Mouse (Mus musculus) midbrain, postnatal 0 days (tissue): ENCODE data around the gene Gatad2b. TPM values are rescaled to one million over a fixed set of nuclear protein-coding genes. Genes with fewer than 3 reads are reported as not detected.
"Not testable (repeated sequence)": the region's sequence is repeated elsewhere in the genome, so short reads cannot be mapped to it uniquely, and the experiment has no call there.

Experiments
- ATAC-seq: fragments of 200-750 bp; cut with Nextera tagmentation; 2 replicates; pipeline ENCODE4 v1.8.0; 2017; ENCODE audit warnings: moderate number of reproducible peaks, mild to moderate bottlenecking, moderate TSS enrichment, moderate library complexity; ENCODE audit not compliant: low FRiP score
- DNase-seq: peaks from one replicate; pipeline ENCODE4 v3.0.0-alpha.2; 2015; ENCODE audit warnings: low spot score
- H3K27ac ChIP-seq: fragments of 300-500 bp; sonication (generic); 2 replicates; pipeline ENCODE4 v1.5.1; 2014; ENCODE audit warnings: low read depth, mild to moderate bottlenecking, low read length, mixed read lengths
- H3K27me3 ChIP-seq: fragments of 300-500 bp; sonication (generic); 2 replicates; pipeline ENCODE4 v1.6.1; 2014; ENCODE audit warnings: low read length, control low read depth, mixed read lengths; ENCODE audit not compliant: insufficient read depth
- H3K36me3 ChIP-seq: fragments of 300-500 bp; sonication (generic); 2 replicates; pipeline ENCODE4 v1.6.1; 2014; ENCODE audit warnings: low read length, control low read depth, mixed read lengths; ENCODE audit not compliant: insufficient read depth
- H3K4me1 ChIP-seq: fragments of 300-500 bp; sonication (generic); 2 replicates; pipeline ENCODE4 v1.6.1; 2014; ENCODE audit warnings: mild to moderate bottlenecking, control low read depth, antibody characterized with exemption, low read length, mixed read lengths; ENCODE audit not compliant: insufficient read depth
- H3K4me2 ChIP-seq: fragments of 300-500 bp; sonication (generic); 2 replicates; pipeline ENCODE4 v1.6.1; 2014; ENCODE audit warnings: low read depth, mild to moderate bottlenecking, low read length, mixed read lengths; ENCODE audit not compliant: poor library complexity, severe bottlenecking
- H3K4me3 ChIP-seq: fragments of 300-500 bp; sonication (generic); 2 replicates; pipeline ENCODE4 v1.5.1; 2014; ENCODE audit warnings: low read depth, mild to moderate bottlenecking, low read length, moderate library complexity
- H3K9ac ChIP-seq: fragments of 300-500 bp; sonication (generic); replicated peaks from 2 replicates; pipeline ENCODE4 v1.6.1; 2014; ENCODE audit warnings: mild to moderate bottlenecking, low read length, moderate library complexity, mixed read lengths; ENCODE audit not compliant: poor library complexity, severe bottlenecking
- H3K9me3 ChIP-seq: fragments of 300-500 bp; sonication (generic); 2 replicates; pipeline ENCODE4 v1.6.1; 2016; ENCODE audit warnings: low read length, control low read depth
- CTCF ChIP-seq: IDR thresholded peaks from 2 replicates; pipeline ENCODE4 v1.5.1; 2016; ENCODE audit warnings: antibody characterized with exemption, mild to moderate bottlenecking
- WGBS: fragments of 180-500 bp; shearing (Covaris S2); extraction: QIAGEN DNeasy Blood & Tissue Kit; methylation state at CpG from one replicate; pipeline ENCODE4 v1.1.7; 2014; 5-methylcytosine and 5-hydroxymethylcytosine counted together
- polyA plus RNA-seq: library from polyadenylated mRNA; unstranded; fragments of >200 nt; fragmentation: Nextera tagmentation; extraction: Ambion mirVana; gene quantifications from 2 replicates; pipeline ENCODE4 v1.2.1, GENCODE M21; 2015
- total RNA-seq: library from RNA; depleted of rRNA; stranded (reverse); fragments of >200 nt; gene quantifications from 2 replicates; pipeline ENCODE4 v1.2.3, GENCODE M21; 2014

Gene Gatad2b
- total and polyA plus RNA-seq, 2 experiments from 2014 or later: 12.9 to 27.3 TPM

GRCm38 (mm10) chr3:90278211-90278610, 14.8 kb upstream of the Gatad2b start:
- no peak overlapping the region for H3K4me3 ChIP-seq
- peaks cover 47% of the 10 kb centered on the region for H3K36me3 ChIP-seq
- H3K4me1 ChIP-seq: no peaks in the 10 kb centered on the region
- H3K9me3 ChIP-seq: no peaks in the 10 kb centered on the region
- ATAC-seq: no peak
- TF ChIP-seq CTCF: no peak
- H3K4me2 ChIP-seq: no peak overlapping the region
- DNase-seq: no peak
- 94% methylated on average over 10 of the region's 10 CpGs for WGBS
- H3K9ac ChIP-seq: no peak overlapping the region
- no peaks in the 10 kb centered on the region for H3K27me3 ChIP-seq
- H3K27ac ChIP-seq: no peak overlapping the region

GRCm38 (mm10) chr3:90279216-90279615, 13.8 kb upstream of the Gatad2b start:
- TF ChIP-seq CTCF: no peak
- ATAC-seq: no peak
- H3K4me1 ChIP-seq: no peaks in the 10 kb centered on the region
- peaks cover 44% of the 10 kb centered on the region for H3K36me3 ChIP-seq
- no peak overlapping the region for H3K9ac ChIP-seq
- H3K27ac ChIP-seq: no peak overlapping the region
- no peak for DNase-seq
- no peaks in the 10 kb centered on the region for H3K9me3 ChIP-seq
- H3K27me3 ChIP-seq: no peaks in the 10 kb centered on the region
- no peak overlapping the region for H3K4me2 ChIP-seq
- H3K4me3 ChIP-seq: no peak overlapping the region
- 91% methylated on average over 9 of the region's 9 CpGs for WGBS

- no peak for TF ChIP-seq CTCF
- Histone ChIP-seq H3K4me3 (no peak overlapping the region), H3K9ac (no peak overlapping the region), H3K4me1 (no peaks in the 10 kb centered on the region), H3K9me3 (no peaks in the 10 kb centered on the region), H3K27me3 (no peaks in the 10 kb centered on the region), H3K27ac (no peak overlapping the region), H3K36me3 (peaks cover 43% of the 10 kb centered on the region), H3K4me2 (no peak overlapping the region)
- DNase-seq (no peak), ATAC-seq (no peak)
- WGBS: 96% methylated on average over 7 of the region's 7 CpGs
These were observed 13.2 kb upstream of the Gatad2b start for GRCm38 (mm10) chr3:90279743-90280142.

- Histone ChIP-seq H3K36me3 (peaks cover 39% of the 10 kb centered on the region), H3K4me3 (no peak overlapping the region), H3K4me2 (no peak overlapping the region), H3K9ac (no peak overlapping the region), H3K4me1 (no peaks in the 10 kb centered on the region), H3K27me3 (no peaks in the 10 kb centered on the region), H3K27ac (no peak overlapping the region), H3K9me3 (no peaks in the 10 kb centered on the region)
- DNase-seq (no peak), ATAC-seq (peak; percentile 27; the same call in 1 of the 2 replicates)
- WGBS: 93% methylated on average over 9 of the region's 9 CpGs
- no peak for TF ChIP-seq CTCF
These were observed 12.3 kb upstream of the Gatad2b start for GRCm38 (mm10) chr3:90280708-90281107.

- no peak for DNase-seq
- no peak overlapping the region for H3K9ac ChIP-seq
- H3K27me3 ChIP-seq: no peaks in the 10 kb centered on the region
- no peak overlapping the region for H3K27ac ChIP-seq
- H3K4me3 ChIP-seq: no peak overlapping the region
- WGBS: 98% methylated on average over 2 of the region's 2 CpGs
- peaks cover 10% of the 10 kb centered on the region for H3K36me3 ChIP-seq
- H3K4me1 ChIP-seq: no peaks in the 10 kb centered on the region
- no peaks in the 10 kb centered on the region for H3K9me3 ChIP-seq
- H3K4me2 ChIP-seq: no peak overlapping the region
- no peak for ATAC-seq
- TF ChIP-seq CTCF: no peak
These were observed 8.8 kb upstream of the Gatad2b start for GRCm38 (mm10) chr3:90284150-90284549.

GRCm38 (mm10) chr3:90289403-90289802, 3.6 kb upstream of the Gatad2b start:
- not testable (repeated sequence) for H3K4me1 ChIP-seq, H3K4me2 ChIP-seq, DNase-seq, H3K36me3 ChIP-seq, H3K27me3 ChIP-seq, H3K9me3 ChIP-seq, H3K27ac ChIP-seq, H3K9ac ChIP-seq, H3K4me3 ChIP-seq, ATAC-seq
- 73% methylated on average over 2 of the region's 3 CpGs for WGBS
